Mouse (Mus musculus): ENCODE measurements around the gene Gm17349. TPM values are rescaled to one million over a fixed set of nuclear protein-coding genes. Genes with fewer than 3 reads are reported as not detected.
A peak's percentile ranks its signal among the peaks of the same experiment; 100 is the strongest.
"Not testable (repeated sequence)": the region's sequence is repeated elsewhere in the genome, so short reads cannot be mapped to it uniquely, and the experiment has no call there.

Gene Gm17349
- polyA plus RNA-seq, 1 experiment from 2014 or later: not detected

DNA sequence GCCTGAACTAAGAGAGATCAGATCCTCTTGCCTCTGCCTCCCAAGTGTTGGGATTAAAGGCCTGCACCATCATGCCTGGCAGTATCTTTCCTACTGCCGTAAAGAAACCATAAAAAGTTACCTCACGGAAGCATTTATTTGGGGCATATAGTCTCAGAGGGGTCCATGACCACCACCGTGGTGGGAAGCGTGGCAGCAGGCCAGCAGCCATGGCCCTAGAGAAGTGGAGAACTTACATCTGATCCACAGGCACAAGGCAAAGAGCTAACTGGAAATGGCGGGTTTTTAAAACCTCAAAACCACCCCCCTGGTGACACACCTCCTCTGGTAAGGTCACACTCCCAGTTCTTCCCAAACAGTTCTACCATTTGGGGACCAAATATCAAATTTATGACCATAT lies 22.9 kb upstream of the Gm17349 start:
- Histone ChIP-seq H3K4me2 (ENCODE audit: low read depth, low read length) (no peak overlapping the region), H3K27me3 (ENCODE audit: control insufficient read depth, insufficient read depth, low read depth, low read length) (no peaks in the 10 kb centered on the region), H3K4me1 (replicated peaks; ENCODE audit: control insufficient read depth, insufficient read depth, low read length) (peaks cover 22% of the 10 kb centered on the region), H3K9ac (ENCODE audit: low read length) (no peak overlapping the region), H3K4me3 (ENCODE audit: low read length) (no peak overlapping the region), H3K27ac (ENCODE audit: low read length) (no peak overlapping the region), H3K36me3 (ENCODE audit: control insufficient read depth, insufficient read depth, low read length) (peaks cover 18% of the 10 kb centered on the region), H3K9me3 (ENCODE audit: control insufficient read depth, low read length) (peaks cover 6% of the 10 kb centered on the region)
- 92% methylated on average over 5 of the region's 5 CpGs for WGBS
- ATAC-seq (ENCODE audit: low read depth): no peak

DNA sequence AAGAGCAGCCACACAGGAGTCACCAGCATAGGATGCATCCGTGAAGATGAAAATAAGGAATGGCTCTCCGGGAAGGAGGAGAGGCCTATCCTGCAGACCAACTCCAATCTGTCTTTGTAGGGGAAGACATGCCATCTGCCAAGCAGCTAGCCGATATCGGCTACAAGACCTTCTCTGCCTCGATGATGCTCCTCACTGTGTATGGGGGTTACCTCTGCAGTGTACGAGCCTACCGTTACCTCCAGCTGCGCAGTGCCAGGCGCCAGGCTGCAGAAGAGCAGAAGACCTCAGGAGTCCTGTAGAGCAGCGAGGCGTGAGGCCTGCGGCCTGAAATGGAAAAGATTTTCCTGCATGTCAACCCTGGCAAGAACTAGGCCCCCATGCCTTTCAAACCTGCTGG lies 22.2 kb upstream of the Gm17349 start:
- peaks cover 27% of the 10 kb centered on the region for H3K4me1 ChIP-seq (replicated peaks; ENCODE audit: control insufficient read depth, insufficient read depth, low read length)
- ATAC-seq (ENCODE audit: low read depth): no peak
- no peaks in the 10 kb centered on the region for H3K27me3 ChIP-seq (ENCODE audit: control insufficient read depth, insufficient read depth, low read depth, low read length)
- no peak overlapping the region for H3K27ac ChIP-seq (ENCODE audit: low read length)
- H3K4me3 ChIP-seq (ENCODE audit: low read length): no peak overlapping the region
- H3K9ac ChIP-seq (ENCODE audit: low read length): no peak overlapping the region
- H3K36me3 ChIP-seq (ENCODE audit: control insufficient read depth, insufficient read depth, low read length): peaks cover 18% of the 10 kb centered on the region
- 97% methylated on average over 12 of the region's 12 CpGs for WGBS
- peaks cover 6% of the 10 kb centered on the region for H3K9me3 ChIP-seq (ENCODE audit: control insufficient read depth, low read length)
- H3K4me2 ChIP-seq (ENCODE audit: low read depth, low read length): no peak overlapping the region

DNA sequence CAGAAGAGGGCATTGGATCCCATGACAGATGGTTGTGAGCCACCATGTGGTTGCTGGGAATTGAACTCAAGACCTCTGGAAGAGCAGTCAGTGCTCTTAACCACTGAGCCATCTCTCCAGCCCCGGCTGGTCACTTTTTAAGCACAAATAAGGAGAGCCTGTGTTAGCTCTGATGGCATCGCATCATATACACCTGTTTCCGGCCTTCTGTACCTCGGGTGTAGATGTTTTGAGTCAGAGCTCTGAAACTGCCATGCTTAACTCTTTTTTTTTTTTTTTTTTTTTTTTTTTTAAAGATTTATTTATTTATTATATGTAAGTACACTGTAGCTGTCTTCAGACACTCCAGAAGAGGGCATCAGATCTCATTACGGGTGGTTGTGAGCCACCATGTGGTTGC lies 21.7 kb upstream of the Gm17349 start:
- not testable (repeated sequence) for H3K4me3 ChIP-seq (ENCODE audit: low read length); H3K4me2 ChIP-seq (ENCODE audit: low read depth, low read length); H3K9me3 ChIP-seq (ENCODE audit: control insufficient read depth, low read length); H3K27me3 ChIP-seq (ENCODE audit: control insufficient read depth, insufficient read depth, low read depth, low read length); ATAC-seq (ENCODE audit: low read depth); H3K9ac ChIP-seq (ENCODE audit: low read length); H3K27ac ChIP-seq (ENCODE audit: low read length)
- H3K4me1 ChIP-seq (replicated peaks; ENCODE audit: control insufficient read depth, insufficient read depth, low read length): peaks cover 27% of the 10 kb centered on the region
- peaks cover 18% of the 10 kb centered on the region for H3K36me3 ChIP-seq (ENCODE audit: control insufficient read depth, insufficient read depth, low read length)
- 88% methylated on average over 4 of the region's 5 CpGs for WGBS

DNA sequence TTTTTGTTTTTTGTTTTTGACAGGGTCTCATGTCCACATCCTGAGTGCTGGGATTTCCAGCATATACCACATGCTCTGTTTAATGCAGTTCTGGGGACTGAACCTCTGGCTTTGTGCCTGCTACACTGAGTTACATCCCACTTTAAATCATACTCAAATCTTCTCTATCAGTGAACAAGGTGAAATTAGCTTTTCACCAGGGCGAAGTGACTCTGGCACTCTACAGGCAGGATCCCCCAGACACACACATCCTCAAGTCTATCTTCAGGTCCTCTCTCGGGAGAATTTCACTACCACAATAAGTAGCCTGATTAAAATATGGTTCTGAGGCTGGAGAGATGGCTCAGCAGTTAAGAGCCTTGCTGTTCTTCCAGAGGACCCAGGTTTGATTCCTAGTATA lies 21.3 kb upstream of the Gm17349 start:
- peak overlapping the region; percentile 82 for H3K9ac ChIP-seq (ENCODE audit: low read length)
- peaks cover 27% of the 10 kb centered on the region for H3K4me1 ChIP-seq (replicated peaks; ENCODE audit: control insufficient read depth, insufficient read depth, low read length)
- no peak for ATAC-seq (ENCODE audit: low read depth)
- peak overlapping the region; percentile 65 for H3K4me3 ChIP-seq (ENCODE audit: low read length)
- no peak overlapping the region for H3K27ac ChIP-seq (ENCODE audit: low read length)
- peak overlapping the region; percentile 86 for H3K4me2 ChIP-seq (ENCODE audit: low read depth, low read length)
- H3K36me3 ChIP-seq (ENCODE audit: control insufficient read depth, insufficient read depth, low read length): peaks cover 18% of the 10 kb centered on the region
- no peaks in the 10 kb centered on the region for H3K27me3 ChIP-seq (ENCODE audit: control insufficient read depth, insufficient read depth, low read depth, low read length)
- WGBS: 54% methylated on average over 2 of the region's 2 CpGs
- peaks cover 6% of the 10 kb centered on the region for H3K9me3 ChIP-seq (ENCODE audit: control insufficient read depth, low read length)

DNA sequence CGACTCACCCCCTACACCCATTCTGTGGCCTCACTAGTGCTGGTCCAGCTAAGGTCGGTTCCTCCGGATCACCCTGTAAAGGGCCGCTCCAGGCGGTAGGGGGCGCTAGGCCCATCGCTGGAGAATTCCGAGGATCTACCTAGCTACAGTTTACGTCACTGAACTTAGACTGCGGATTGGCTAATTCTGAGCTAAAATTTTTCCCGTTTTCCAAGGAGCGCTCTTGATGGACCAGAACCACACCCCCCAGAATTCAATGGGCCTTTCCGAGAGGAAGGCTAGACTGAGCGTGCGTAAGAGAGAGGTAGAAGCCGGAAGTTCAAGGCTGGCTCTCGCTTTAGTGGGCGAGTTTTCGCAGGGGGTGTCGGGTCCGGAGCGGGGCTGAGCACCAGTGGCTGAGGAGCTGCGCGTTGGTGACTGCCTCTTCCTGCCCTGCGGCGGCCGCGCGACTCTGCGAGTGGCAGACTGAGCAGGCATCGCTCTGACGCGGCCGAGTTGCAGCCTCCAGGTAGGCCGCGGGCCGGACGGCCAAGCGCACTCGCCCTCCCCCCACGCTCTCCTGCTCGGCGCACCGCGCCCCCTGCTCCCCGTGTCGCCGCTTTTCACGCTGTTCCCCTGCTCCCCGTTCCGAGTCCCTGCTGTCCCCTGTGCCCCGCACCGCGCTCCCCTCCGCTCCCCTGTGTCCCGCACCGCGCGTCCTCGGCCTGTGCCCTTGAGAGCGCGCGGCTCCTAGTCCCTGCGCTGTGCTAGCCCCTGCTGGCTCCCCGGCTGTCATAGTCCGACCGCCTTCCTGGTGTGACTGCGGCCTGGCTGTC lies 20.3 kb upstream of the Gm17349 start, which contains the start of gene Cox14:
Gene Cox14 (plus strand): TSS at position 278 of the 815 bp plus-strand sequence.
- peak within 1 kb of the TSS; percentile 82 for H3K9ac ChIP-seq (ENCODE audit: low read length)
- H3K4me2 ChIP-seq (ENCODE audit: low read depth, low read length): peak within 1 kb of the TSS; percentile 86
- H3K27me3 ChIP-seq (ENCODE audit: control insufficient read depth, insufficient read depth, low read depth, low read length): no peaks in the 10 kb centered on the region
- H3K9me3 ChIP-seq (ENCODE audit: control insufficient read depth, low read length): peaks cover 6% of the 10 kb centered on the region
- peaks cover 18% of the 10 kb centered on the region for H3K36me3 ChIP-seq (ENCODE audit: control insufficient read depth, insufficient read depth, low read length)
- WGBS: under 1% methylated on average over 54 of the region's 68 CpGs
- peaks cover 27% of the 10 kb centered on the region for H3K4me1 ChIP-seq (replicated peaks; ENCODE audit: control insufficient read depth, insufficient read depth, low read length)
- peak within 1 kb of the TSS; percentile 95 for H3K27ac ChIP-seq (ENCODE audit: low read length)
- H3K4me3 ChIP-seq (ENCODE audit: low read length): peak within 1 kb of the TSS; percentile 65
- peak; percentile 94 for ATAC-seq (ENCODE audit: low read depth)

DNA sequence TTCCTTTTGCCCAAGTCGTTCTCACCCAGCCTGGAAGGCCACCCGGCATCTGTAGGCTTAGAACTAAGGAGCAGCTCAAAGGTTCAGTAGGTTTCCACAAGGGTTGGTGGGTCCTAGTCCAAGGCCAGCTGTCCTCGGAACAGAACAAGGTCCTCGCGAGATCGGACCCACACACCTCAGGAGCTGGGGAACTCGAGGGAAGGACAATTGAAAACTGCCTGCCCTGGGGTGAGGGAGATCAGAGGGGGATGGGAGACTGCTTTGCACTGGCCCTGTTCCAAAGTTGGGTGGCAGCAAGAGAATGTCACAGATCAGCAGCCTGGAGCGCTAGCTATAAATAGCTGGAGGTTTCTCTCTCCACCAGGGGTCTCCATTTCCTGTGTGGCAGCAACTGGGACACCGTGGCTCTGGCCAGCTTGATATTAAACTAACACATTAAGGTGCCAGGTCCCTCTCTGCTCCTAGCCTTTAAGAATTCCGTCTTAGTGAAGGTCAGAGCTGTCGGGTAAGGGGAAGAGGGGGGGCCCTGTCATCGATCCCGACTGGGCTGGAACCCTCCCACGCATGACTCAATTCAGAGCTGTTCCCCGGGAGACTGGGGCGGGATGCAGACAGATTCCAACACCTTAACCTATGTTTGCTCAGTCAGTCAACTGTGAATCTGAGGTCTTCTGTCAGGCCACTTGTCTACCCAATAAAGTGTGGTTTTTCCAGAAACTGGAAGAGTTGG lies 19.2 kb upstream of the Gm17349 start:
- H3K27me3 ChIP-seq (ENCODE audit: control insufficient read depth, insufficient read depth, low read depth, low read length): no peaks in the 10 kb centered on the region
- ATAC-seq (ENCODE audit: low read depth): peak; percentile 39
- WGBS: 7% methylated on average over 16 of the region's 16 CpGs

DNA sequence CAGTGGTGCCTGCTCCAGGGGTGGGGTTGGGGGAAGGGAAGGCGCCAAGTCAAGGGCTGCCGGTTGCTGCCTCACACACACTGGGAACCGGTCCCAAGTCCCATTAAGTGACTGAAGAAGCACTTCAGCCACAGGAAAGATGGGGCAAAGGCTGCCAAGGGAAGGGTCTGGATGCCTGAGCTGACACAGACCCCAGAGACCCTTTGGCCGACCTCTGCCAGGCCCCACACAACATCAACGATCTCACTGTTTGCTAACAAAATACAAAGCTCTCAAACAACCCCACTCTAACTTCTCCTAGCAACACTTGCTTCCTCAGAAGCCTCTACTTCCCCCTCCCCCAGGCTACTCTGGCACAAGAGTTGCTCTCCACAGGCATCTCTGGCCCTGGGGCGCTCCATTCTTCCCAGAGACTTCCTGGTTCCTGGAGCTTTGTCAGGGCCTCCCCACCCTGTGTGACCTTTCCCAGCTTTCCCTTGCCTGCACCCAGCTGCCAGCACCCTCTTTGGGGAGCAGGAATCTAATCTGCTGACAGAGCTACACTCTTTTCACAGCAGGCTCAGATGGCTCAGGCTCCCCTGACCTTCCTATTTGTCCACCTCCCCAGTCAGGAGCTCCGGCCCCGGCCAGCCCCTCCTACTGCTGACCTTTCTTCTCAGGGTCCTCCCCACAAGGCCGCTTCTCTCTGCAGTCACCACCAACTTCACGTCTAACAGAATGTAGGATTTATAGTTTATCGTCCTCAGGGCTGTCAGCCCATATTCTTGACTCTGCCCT lies 18.4 kb upstream of the Gm17349 start:
- H3K9me3 ChIP-seq (ENCODE audit: control insufficient read depth, low read length): 0 out of 2 replicates have a peak, but pooled peaks cover under 1% of the 10 kb centered on the region
- ATAC-seq (ENCODE audit: low read depth): peak; percentile 18; the same call in 1 of the 2 replicates
- 17% methylated on average over 11 of the region's 11 CpGs for WGBS
- no peaks in the 10 kb centered on the region for H3K27me3 ChIP-seq (ENCODE audit: control insufficient read depth, insufficient read depth, low read depth, low read length)
- H3K9ac ChIP-seq (ENCODE audit: low read length): peak overlapping the region; percentile 48
- peaks cover 27% of the 10 kb centered on the region for H3K4me1 ChIP-seq (replicated peaks; ENCODE audit: control insufficient read depth, insufficient read depth, low read length)
- H3K4me3 ChIP-seq (ENCODE audit: low read length): 0 out of 2 replicates have a peak overlapping the region, but pooled peaks have one; percentile 1
- H3K36me3 ChIP-seq (ENCODE audit: control insufficient read depth, insufficient read depth, low read length): peaks cover 13% of the 10 kb centered on the region
- H3K4me2 ChIP-seq (ENCODE audit: low read depth, low read length): peak overlapping the region; percentile 81
- peak overlapping the region; percentile 89 for H3K27ac ChIP-seq (ENCODE audit: low read length)

More for the DNA sequence above, 19.2 kb upstream of the Gm17349 start:
- Histone ChIP-seq H3K4me3 (ENCODE audit: low read length) (peak overlapping the region; percentile 65), H3K9me3 (ENCODE audit: control insufficient read depth, low read length) (peaks cover 6% of the 10 kb centered on the region), H3K9ac (ENCODE audit: low read length) (peak overlapping the region; percentile 63), H3K4me2 (ENCODE audit: low read depth, low read length) (peak overlapping the region; percentile 81), H3K4me1 (replicated peaks; ENCODE audit: control insufficient read depth, insufficient read depth, low read length) (peaks cover 27% of the 10 kb centered on the region), H3K36me3 (ENCODE audit: control insufficient read depth, insufficient read depth, low read length) (peaks cover 18% of the 10 kb centered on the region), H3K27ac (ENCODE audit: low read length) (peak overlapping the region; percentile 89)

DNA sequence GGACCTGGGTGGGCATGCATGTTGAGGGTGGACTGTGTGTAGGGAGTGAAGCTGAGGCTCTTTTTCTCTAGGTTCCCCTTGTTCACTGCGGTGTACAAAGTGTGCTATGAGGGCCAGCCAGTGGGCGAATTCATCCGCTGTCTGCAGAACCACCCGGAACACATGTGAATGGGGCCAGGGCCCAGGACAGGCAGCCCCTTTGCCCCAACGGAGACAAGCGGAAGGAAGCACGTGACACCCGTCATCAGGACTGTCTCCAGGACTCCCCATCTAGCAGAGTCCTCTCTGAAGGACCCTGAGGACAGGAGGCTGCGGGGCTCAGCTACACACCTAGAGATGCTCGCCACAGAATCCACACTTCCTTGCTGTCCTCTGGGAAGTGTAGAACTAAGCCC lies 17.8 kb upstream of the Gm17349 start:
- WGBS: 58% methylated on average over 10 of the region's 10 CpGs
- Histone ChIP-seq H3K9ac (ENCODE audit: low read length) (peak overlapping the region; percentile 39), H3K36me3 (ENCODE audit: control insufficient read depth, insufficient read depth, low read length) (peaks cover 7% of the 10 kb centered on the region), H3K27me3 (ENCODE audit: control insufficient read depth, insufficient read depth, low read depth, low read length) (no peaks in the 10 kb centered on the region), H3K4me1 (replicated peaks; ENCODE audit: control insufficient read depth, insufficient read depth, low read length) (peaks cover 27% of the 10 kb centered on the region), H3K4me2 (ENCODE audit: low read depth, low read length) (0 out of 2 replicates have a peak overlapping the region, but pooled peaks have one; percentile 9), H3K27ac (ENCODE audit: low read length) (peak overlapping the region; percentile 89), H3K4me3 (ENCODE audit: low read length) (no peak overlapping the region), H3K9me3 (ENCODE audit: control insufficient read depth, low read length) (no peaks in the 10 kb centered on the region)
- no peak for ATAC-seq (ENCODE audit: low read depth)
